Mouse (Mus musculus): ENCODE measurements around the gene Rufy2. TPM values are rescaled to one million over a fixed set of nuclear protein-coding genes. Genes with fewer than 3 reads are reported as not detected.
A peak's percentile ranks its signal among the peaks of the same experiment; 100 is the strongest.

Rufy2 gene
- 26.5 and 28.7 TPM in 2 replicates for polyA plus RNA-seq (2016; fragmentation: Nextera tagmentation; extraction: Ambion mirVana)

GRCm38 (mm10) chr10:62980039-62980954, at the start of gene Rufy2:
Gene Rufy2, plus strand, starts transcription at chr10:62980223.
- Histone ChIP-seq H3K36me3 (replicated peaks) (peaks cover 42% of the 10 kb centered on the region), H3K9me3 (no peaks in the 10 kb centered on the region), H3K4me3 (peak within 1 kb of the TSS; percentile 98), H3K4me1 (peaks cover 16% of the 10 kb centered on the region), H3K27ac (peak within 1 kb of the TSS; percentile 98), H3K27me3 (ENCODE audit: poor library complexity, severe bottlenecking) (no peaks in the 10 kb centered on the region)
- WGBS = under 1% methylated on average over 76 of the region's 77 CpGs
- DNase-seq (ENCODE audit: extremely low spot score, low spot score) = peak; percentile 85

GRCm38 (mm10) chr10:62932381-62932780, 47.6 kb upstream of the Rufy2 start:
- no peaks in the 10 kb centered on the region for H3K4me1 ChIP-seq
- no peak for DNase-seq (ENCODE audit: extremely low spot score, low spot score)
- no peak overlapping the region for H3K27ac ChIP-seq
- peaks cover 60% of the 10 kb centered on the region for H3K36me3 ChIP-seq (replicated peaks)
- 86% methylated on average over 1 of the region's 1 CpGs for WGBS
- H3K27me3 ChIP-seq (ENCODE audit: poor library complexity, severe bottlenecking) = no peaks in the 10 kb centered on the region
- H3K4me3 ChIP-seq = no peak overlapping the region
- H3K9me3 ChIP-seq = no peaks in the 10 kb centered on the region

GRCm38 (mm10) chr10:62944975-62945580, 34.9 kb upstream of the Rufy2 start:
- DNase-seq (ENCODE audit: extremely low spot score, low spot score) = no peak
- no peak overlapping the region for H3K27ac ChIP-seq
- H3K4me3 ChIP-seq = no peak overlapping the region
- no peaks in the 10 kb centered on the region for H3K9me3 ChIP-seq
- H3K4me1 ChIP-seq = peaks cover 16% of the 10 kb centered on the region
- peaks cover 38% of the 10 kb centered on the region for H3K36me3 ChIP-seq (replicated peaks)
- 93% methylated on average over 10 of the region's 10 CpGs for WGBS
- H3K27me3 ChIP-seq (ENCODE audit: poor library complexity, severe bottlenecking) = no peaks in the 10 kb centered on the region

- Histone ChIP-seq H3K27ac (peak within 1 kb of the TSS; percentile 95), H3K36me3 (replicated peaks) (peaks cover 53% of the 10 kb centered on the region), H3K4me3 (peak within 1 kb of the TSS; percentile 81), H3K4me1 (peaks cover 16% of the 10 kb centered on the region), H3K27me3 (ENCODE audit: poor library complexity, severe bottlenecking) (no peaks in the 10 kb centered on the region), H3K9me3 (no peaks in the 10 kb centered on the region)
- WGBS = under 1% methylated on average over 68 of the region's 68 CpGs
- DNase-seq (ENCODE audit: extremely low spot score, low spot score) = peak; percentile 86
Observed at GRCm38 (mm10) chr10:62946738-62947471, 33.1 kb upstream of the Rufy2 start, which contains the start of gene Dna2. Gene Dna2, plus strand, starts transcription at chr10:62947026.

GRCm38 (mm10) chr10:62948551-62948950, 31.5 kb upstream of the Rufy2 start:
- Histone ChIP-seq H3K27ac (no peak overlapping the region), H3K36me3 (replicated peaks) (peaks cover 53% of the 10 kb centered on the region), H3K4me3 (peak overlapping the region; percentile 81; the same call in 1 of the 2 replicates), H3K4me1 (peaks cover 16% of the 10 kb centered on the region), H3K27me3 (ENCODE audit: poor library complexity, severe bottlenecking) (no peaks in the 10 kb centered on the region), H3K9me3 (no peaks in the 10 kb centered on the region)
- WGBS = 96% methylated on average over 7 of the region's 7 CpGs
- DNase-seq (ENCODE audit: extremely low spot score, low spot score) = no peak

GRCm38 (mm10) chr10:62963956-62964355, 16.1 kb upstream of the Rufy2 start:
- WGBS = 96% methylated on average over 7 of the region's 7 CpGs
- Histone ChIP-seq H3K27me3 (ENCODE audit: poor library complexity, severe bottlenecking) (no peaks in the 10 kb centered on the region), H3K36me3 (replicated peaks) (peaks cover 98% of the 10 kb centered on the region), H3K4me3 (no peak overlapping the region), H3K27ac (no peak overlapping the region), H3K4me1 (no peaks in the 10 kb centered on the region), H3K9me3 (no peaks in the 10 kb centered on the region)
- DNase-seq (ENCODE audit: extremely low spot score, low spot score) = no peak

GRCm38 (mm10) chr10:62965796-62966195, 14.2 kb upstream of the Rufy2 start:
- 94% methylated on average over 11 of the region's 11 CpGs for WGBS
- no peak for DNase-seq (ENCODE audit: extremely low spot score, low spot score)
- H3K9me3 ChIP-seq = no peaks in the 10 kb centered on the region
- H3K36me3 ChIP-seq (replicated peaks) = peaks cover 98% of the 10 kb centered on the region
- no peaks in the 10 kb centered on the region for H3K4me1 ChIP-seq
- H3K27me3 ChIP-seq (ENCODE audit: poor library complexity, severe bottlenecking) = no peaks in the 10 kb centered on the region
- H3K4me3 ChIP-seq = no peak overlapping the region
- no peak overlapping the region for H3K27ac ChIP-seq

GRCm38 (mm10) chr10:62966291-62966690, 13.7 kb upstream of the Rufy2 start:
- no peak overlapping the region for H3K4me3 ChIP-seq
- peaks cover 98% of the 10 kb centered on the region for H3K36me3 ChIP-seq (replicated peaks)
- H3K9me3 ChIP-seq = no peaks in the 10 kb centered on the region
- DNase-seq (ENCODE audit: extremely low spot score, low spot score) = no peak
- no peaks in the 10 kb centered on the region for H3K4me1 ChIP-seq
- 97% methylated on average over 15 of the region's 15 CpGs for WGBS
- H3K27ac ChIP-seq = no peak overlapping the region
- no peaks in the 10 kb centered on the region for H3K27me3 ChIP-seq (ENCODE audit: poor library complexity, severe bottlenecking)

GRCm38 (mm10) chr10:62971821-62972220, 8.2 kb upstream of the Rufy2 start:
- Histone ChIP-seq H3K36me3 (replicated peaks) (peaks cover 93% of the 10 kb centered on the region), H3K9me3 (no peaks in the 10 kb centered on the region)
- no peak for DNase-seq (ENCODE audit: extremely low spot score, low spot score)

GRCm38 (mm10) chr10:62979667-62980038, 370 bp upstream of the Rufy2 start:
- H3K27ac ChIP-seq = peak overlapping the region; percentile 98
- no peak for DNase-seq (ENCODE audit: extremely low spot score, low spot score)
- WGBS = 8% methylated on average over 10 of the region's 10 CpGs

More at GRCm38 (mm10) chr10:62971821-62972220, 8.2 kb upstream of the Rufy2 start:
- no peak overlapping the region for H3K27ac ChIP-seq
- no peaks in the 10 kb centered on the region for H3K4me1 ChIP-seq
- H3K4me3 ChIP-seq = no peak overlapping the region
- WGBS = 78% methylated on average over 16 of the region's 16 CpGs
- no peaks in the 10 kb centered on the region for H3K27me3 ChIP-seq (ENCODE audit: poor library complexity, severe bottlenecking)

GRCm38 (mm10) chr10:62984072-62984471, 4.0 kb downstream of the Rufy2 start:
- DNase-seq (ENCODE audit: extremely low spot score, low spot score) = no peak
- H3K36me3 ChIP-seq (replicated peaks) = peaks cover 70% of the 10 kb centered on the region

More at GRCm38 (mm10) chr10:62979667-62980038, 370 bp upstream of the Rufy2 start:
- peaks cover 16% of the 10 kb centered on the region for H3K4me1 ChIP-seq
- H3K9me3 ChIP-seq = no peaks in the 10 kb centered on the region
- no peaks in the 10 kb centered on the region for H3K27me3 ChIP-seq (ENCODE audit: poor library complexity, severe bottlenecking)
- H3K36me3 ChIP-seq (replicated peaks) = peaks cover 42% of the 10 kb centered on the region
- peak overlapping the region; percentile 98 for H3K4me3 ChIP-seq

GRCm38 (mm10) chr10:62984495-62984894, 4.5 kb downstream of the Rufy2 start:
- Histone ChIP-seq H3K4me1 (peaks cover 15% of the 10 kb centered on the region), H3K27ac (no peak overlapping the region), H3K4me3 (no peak overlapping the region), H3K27me3 (ENCODE audit: poor library complexity, severe bottlenecking) (no peaks in the 10 kb centered on the region), H3K36me3 (replicated peaks) (peaks cover 74% of the 10 kb centered on the region), H3K9me3 (no peaks in the 10 kb centered on the region)
- 96% methylated on average over 6 of the region's 6 CpGs for WGBS
- DNase-seq (ENCODE audit: extremely low spot score, low spot score) = no peak

More at GRCm38 (mm10) chr10:62984072-62984471, 4.0 kb downstream of the Rufy2 start:
- Histone ChIP-seq H3K9me3 (no peaks in the 10 kb centered on the region), H3K4me1 (peaks cover 16% of the 10 kb centered on the region), H3K27ac (no peak overlapping the region), H3K4me3 (no peak overlapping the region), H3K27me3 (ENCODE audit: poor library complexity, severe bottlenecking) (no peaks in the 10 kb centered on the region)
- 94% methylated on average over 11 of the region's 11 CpGs for WGBS

All from forebrain, embryonic 10.5 days (tissue).